Mouse (Mus musculus): ENCODE results near the gene Ifngr1. TPM values are rescaled to one million over a fixed set of nuclear protein-coding genes. Genes with fewer than 3 reads are reported as not detected.
A peak's percentile ranks its signal among the peaks of the same experiment; 100 is the strongest.

Gene Ifngr1
- total and polyA plus RNA-seq, 2 experiments from 2014 or later = 38.6 to 40.1 TPM

- DNase-seq (ENCODE audit: low spot score) = no peak
- H3K27me3 ChIP-seq (ENCODE audit: control insufficient read depth, insufficient read depth, low read length) = no peaks in the 10 kb centered on the region
- no peak overlapping the region for H3K4me3 ChIP-seq (ENCODE audit: low read depth, low read length)
- peak overlapping the region; percentile 52; the same call in 1 of the 2 replicates for H3K27ac ChIP-seq (ENCODE audit: low read depth)
- no peaks in the 10 kb centered on the region for H3K9me3 ChIP-seq (replicated peaks; ENCODE audit: control insufficient read depth, low read length)
- no peak overlapping the region for H3K9ac ChIP-seq (replicated peaks; ENCODE audit: low read depth, low read length)
- WGBS = 69% methylated on average over 3 of the region's 3 CpGs
- TF ChIP-seq EP300 (IDR thresholded peaks at IDR 0.05; ENCODE audit: low read depth) (no peak), CTCF (IDR thresholded peaks at IDR 0.05; ENCODE audit: low read depth) (no peak)
- no peak overlapping the region for H3K4me2 ChIP-seq (ENCODE audit: low read depth, low read length)
- no peaks in the 10 kb centered on the region for H3K36me3 ChIP-seq (replicated peaks; ENCODE audit: control insufficient read depth, insufficient read depth, low read length)
- ATAC-seq (ENCODE audit: insufficient read depth, low read depth) = no peak
- H3K4me1 ChIP-seq (ENCODE audit: control insufficient read depth, insufficient read depth) = peaks cover 5% of the 10 kb centered on the region; the same call in 1 of the 2 replicates
Observed at GRCm38 (mm10) chr10:19587281-19587680, 4.5 kb upstream of the Ifngr1 start.

- no peaks in the 10 kb centered on the region for H3K36me3 ChIP-seq (replicated peaks; ENCODE audit: control insufficient read depth, insufficient read depth, low read length)
- no peak overlapping the region for H3K27ac ChIP-seq (ENCODE audit: low read depth)
- no peak overlapping the region for H3K4me3 ChIP-seq (ENCODE audit: low read depth, low read length)
- H3K9ac ChIP-seq (replicated peaks; ENCODE audit: low read depth, low read length) = no peak overlapping the region
- H3K4me2 ChIP-seq (ENCODE audit: low read depth, low read length) = no peak overlapping the region
- H3K27me3 ChIP-seq (ENCODE audit: control insufficient read depth, insufficient read depth, low read length) = no peaks in the 10 kb centered on the region
- H3K9me3 ChIP-seq (replicated peaks; ENCODE audit: control insufficient read depth, low read length) = no peaks in the 10 kb centered on the region
- no peak for ATAC-seq (ENCODE audit: insufficient read depth, low read depth)
- WGBS = 86% methylated on average over 12 of the region's 12 CpGs
- DNase-seq (ENCODE audit: low spot score) = no peak
- no peak for TF ChIP-seq CTCF (IDR thresholded peaks at IDR 0.05; ENCODE audit: low read depth)
- no peak for TF ChIP-seq EP300 (IDR thresholded peaks at IDR 0.05; ENCODE audit: low read depth)
- peaks cover 22% of the 10 kb centered on the region for H3K4me1 ChIP-seq (ENCODE audit: control insufficient read depth, insufficient read depth)
Observed at GRCm38 (mm10) chr10:19589626-19590025, 2.1 kb upstream of the Ifngr1 start.

GRCm38 (mm10) chr10:19591286-19591640 is 486 bp upstream of the Ifngr1 start:
- Histone ChIP-seq H3K4me1 (ENCODE audit: control insufficient read depth, insufficient read depth) (peaks cover 22% of the 10 kb centered on the region), H3K9me3 (replicated peaks; ENCODE audit: control insufficient read depth, low read length) (no peaks in the 10 kb centered on the region), H3K36me3 (replicated peaks; ENCODE audit: control insufficient read depth, insufficient read depth, low read length) (peaks cover under 1% of the 10 kb centered on the region; the same call in 1 of the 2 replicates), H3K4me3 (ENCODE audit: low read depth, low read length) (peak overlapping the region; percentile 96), H3K27me3 (ENCODE audit: control insufficient read depth, insufficient read depth, low read length) (no peaks in the 10 kb centered on the region), H3K9ac (replicated peaks; ENCODE audit: low read depth, low read length) (no peak overlapping the region; the same call in 1 of the 2 replicates), H3K4me2 (ENCODE audit: low read depth, low read length) (peak overlapping the region; percentile 77), H3K27ac (ENCODE audit: low read depth) (peak overlapping the region; percentile 94; the same call in 1 of the 2 replicates)
- TF ChIP-seq CTCF (IDR thresholded peaks at IDR 0.05; ENCODE audit: low read depth) (no peak), EP300 (IDR thresholded peaks at IDR 0.05; ENCODE audit: low read depth) (no peak)
- WGBS = 23% methylated on average over 6 of the region's 6 CpGs
- DNase-seq (ENCODE audit: low spot score) (no peak), ATAC-seq (ENCODE audit: insufficient read depth, low read depth) (no peak)

- H3K4me1 ChIP-seq (ENCODE audit: control insufficient read depth, insufficient read depth) = peaks cover 22% of the 10 kb centered on the region
- no peaks in the 10 kb centered on the region for H3K27me3 ChIP-seq (ENCODE audit: control insufficient read depth, insufficient read depth, low read length)
- no peaks in the 10 kb centered on the region for H3K9me3 ChIP-seq (replicated peaks; ENCODE audit: control insufficient read depth, low read length)
- no peak for TF ChIP-seq CTCF (IDR thresholded peaks at IDR 0.05; ENCODE audit: low read depth)
- no peak for TF ChIP-seq EP300 (IDR thresholded peaks at IDR 0.05; ENCODE audit: low read depth)
- H3K27ac ChIP-seq (ENCODE audit: low read depth) = peak overlapping the region; percentile 94
- peak overlapping the region; percentile 77 for H3K4me2 ChIP-seq (ENCODE audit: low read depth, low read length)
- H3K36me3 ChIP-seq (replicated peaks; ENCODE audit: control insufficient read depth, insufficient read depth, low read length) = peaks cover 9% of the 10 kb centered on the region; the same call in 1 of the 2 replicates
- ATAC-seq (ENCODE audit: insufficient read depth, low read depth) (no peak), DNase-seq (ENCODE audit: low spot score) (no peak)
- H3K9ac ChIP-seq (replicated peaks; ENCODE audit: low read depth, low read length) = peak overlapping the region; percentile 94
- 0% methylated on average over 3 of the region's 3 CpGs for WGBS
- H3K4me3 ChIP-seq (ENCODE audit: low read depth, low read length) = peak overlapping the region; percentile 96
Observed at GRCm38 (mm10) chr10:19592556-19592955, 807 bp downstream of the Ifngr1 start.

- 56% methylated on average over 3 of the region's 3 CpGs for WGBS
- peak overlapping the region; percentile 96; the same call in 1 of the 2 replicates for H3K4me3 ChIP-seq (ENCODE audit: low read depth, low read length)
- DNase-seq (ENCODE audit: low spot score) (no peak), ATAC-seq (ENCODE audit: insufficient read depth, low read depth) (no peak)
- peak overlapping the region; percentile 77 for H3K4me2 ChIP-seq (ENCODE audit: low read depth, low read length)
- no peaks in the 10 kb centered on the region for H3K9me3 ChIP-seq (replicated peaks; ENCODE audit: control insufficient read depth, low read length)
- H3K36me3 ChIP-seq (replicated peaks; ENCODE audit: control insufficient read depth, insufficient read depth, low read length) = peaks cover 16% of the 10 kb centered on the region
- TF ChIP-seq EP300 (IDR thresholded peaks at IDR 0.05; ENCODE audit: low read depth) (no peak), CTCF (IDR thresholded peaks at IDR 0.05; ENCODE audit: low read depth) (no peak)
- H3K27me3 ChIP-seq (ENCODE audit: control insufficient read depth, insufficient read depth, low read length) = no peaks in the 10 kb centered on the region
- H3K4me1 ChIP-seq (ENCODE audit: control insufficient read depth, insufficient read depth) = peaks cover 22% of the 10 kb centered on the region
- H3K9ac ChIP-seq (replicated peaks; ENCODE audit: low read depth, low read length) = no peak overlapping the region
- peak overlapping the region; percentile 9; the same call in 1 of the 2 replicates for H3K27ac ChIP-seq (ENCODE audit: low read depth)
Observed at GRCm38 (mm10) chr10:19593296-19593695, 1.5 kb downstream of the Ifngr1 start.

Data from heart, postnatal 0 days (tissue).